Mouse (Mus musculus) olfactory bulb, adult 2 months (tissue): ENCODE data around the gene Rhd.

Source experiments
- CTCF ChIP-seq: fragments of 200-500 bp; IDR thresholded peaks from 2 replicates; pipeline ENCODE4 v1.5.1; 2012; ENCODE audit warnings: low read depth, mild to moderate bottlenecking, low read length, moderate library complexity; ENCODE audit not compliant: insufficient read depth
- POLR2A ChIP-seq: fragments of 200-500 bp; IDR thresholded peaks from 2 replicates; pipeline ENCODE4 v1.6.1; 2012; ENCODE audit warnings: mild to moderate bottlenecking, low read depth, low read length, moderate library complexity; ENCODE audit not compliant: insufficient read depth

- TF ChIP-seq CTCF (no peak), POLR2A (no peak)
Observed at GRCm38 (mm10) chr4:134918381-134918780, 54.0 kb downstream of the Rhd start.
